Mouse (Mus musculus) kidney, postnatal 0 days (tissue): ENCODE measurements at regions not wholly inside any gene's neighbourhood (a gene's known extent, or its start where the extent isn't known, plus 50 kb on each side); places are given as distances from the start of the nearest gene placed in this dataset.

Source experiments
- ATAC-seq: fragments of 200-750 bp; cut with Nextera tagmentation; replicated peaks from 2 replicates; pipeline ENCODE4 v1.8.0; 2017; ENCODE audit warnings: low read depth, moderate number of reproducible peaks, moderate TSS enrichment, moderate library complexity; ENCODE audit not compliant: low FRiP score
- DNase-seq: peaks from one replicate; pipeline ENCODE4 v3.0.0-alpha.2; 2016; ENCODE audit warnings: low spot score
- H3K27ac ChIP-seq: fragments of 300-500 bp; sonication (generic); 2 replicates; pipeline ENCODE4 v1.5.1; 2014; ENCODE audit warnings: mild to moderate bottlenecking
- H3K27me3 ChIP-seq: fragments of 300-500 bp; sonication (generic); 2 replicates; pipeline ENCODE4 v1.6.1; 2014; ENCODE audit warnings: low read length, mixed read lengths; ENCODE audit not compliant: insufficient read depth
- H3K36me3 ChIP-seq: fragments of 300-500 bp; sonication (generic); 2 replicates; pipeline ENCODE4 v1.6.1; 2014; ENCODE audit warnings: low read length, mixed read lengths; ENCODE audit not compliant: insufficient read depth
- H3K4me1 ChIP-seq: fragments of 300-500 bp; sonication (generic); replicated peaks from 2 replicates; pipeline ENCODE4 v1.6.1; 2014; ENCODE audit warnings: antibody characterized with exemption, low read length, mixed read lengths; ENCODE audit not compliant: insufficient read depth
- H3K4me2 ChIP-seq: fragments of 300-500 bp; sonication (generic); 2 replicates; pipeline ENCODE4 v1.6.1; 2014; ENCODE audit warnings: mild to moderate bottlenecking, low read length, moderate library complexity, mixed read lengths
- H3K4me3 ChIP-seq: fragments of 300-500 bp; sonication (generic); replicated peaks from 2 replicates; pipeline ENCODE4 v1.5.1; 2014; ENCODE audit warnings: low read depth, low read length
- H3K9ac ChIP-seq: fragments of 300-500 bp; sonication (generic); 2 replicates; pipeline ENCODE4 v1.6.1; 2014; ENCODE audit warnings: low read depth, low read length
- H3K9me3 ChIP-seq: fragments of 300-500 bp; sonication (generic); replicated peaks from 2 replicates; pipeline ENCODE4 v1.6.1; 2016; ENCODE audit warnings: low read length, inconsistent platforms, mixed read lengths
- CTCF ChIP-seq: IDR thresholded peaks from 2 replicates; pipeline ENCODE4 v1.5.1; 2016; ENCODE audit warnings: antibody characterized with exemption, low read depth, mild to moderate bottlenecking, moderate library complexity
- WGBS: fragments of 180-500 bp; shearing (Covaris S2); extraction: QIAGEN DNeasy Blood & Tissue Kit; methylation state at CpG from one replicate; pipeline ENCODE4 v1.1.7; 2014; 5-methylcytosine and 5-hydroxymethylcytosine counted together

DNA sequence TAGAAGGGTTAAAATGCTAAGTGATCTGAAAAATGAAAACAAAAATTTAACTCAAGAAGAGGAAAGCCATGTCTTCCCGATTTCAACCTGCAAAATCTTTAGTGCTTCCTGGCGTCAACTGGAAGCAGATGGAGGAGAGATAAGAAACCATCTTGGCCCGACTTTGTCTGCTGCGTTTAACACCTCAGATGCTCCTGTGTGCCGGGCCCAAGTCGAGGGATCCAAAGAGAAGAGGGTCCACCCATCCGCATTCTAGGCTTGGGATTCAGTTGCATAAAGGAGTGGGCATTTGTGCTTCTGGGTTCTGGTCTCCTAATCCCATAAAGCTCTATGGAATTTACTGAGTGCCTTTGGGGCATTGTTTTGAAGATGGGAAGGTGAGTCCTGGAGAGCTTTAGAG is 130.0 kb upstream of the Cdh6 start:
- Histone ChIP-seq H3K4me3 (no peak overlapping the region), H3K4me2 (no peak overlapping the region), H3K9me3 (no peaks in the 10 kb centered on the region), H3K4me1 (no peaks in the 10 kb centered on the region), H3K27ac (no peak overlapping the region), H3K27me3 (no peaks in the 10 kb centered on the region), H3K36me3 (no peaks in the 10 kb centered on the region), H3K9ac (no peak overlapping the region)
- 75% methylated on average over 7 of the region's 7 CpGs for WGBS
- TF ChIP-seq CTCF, result no peak
- ATAC-seq (no peak), DNase-seq (no peak)

DNA sequence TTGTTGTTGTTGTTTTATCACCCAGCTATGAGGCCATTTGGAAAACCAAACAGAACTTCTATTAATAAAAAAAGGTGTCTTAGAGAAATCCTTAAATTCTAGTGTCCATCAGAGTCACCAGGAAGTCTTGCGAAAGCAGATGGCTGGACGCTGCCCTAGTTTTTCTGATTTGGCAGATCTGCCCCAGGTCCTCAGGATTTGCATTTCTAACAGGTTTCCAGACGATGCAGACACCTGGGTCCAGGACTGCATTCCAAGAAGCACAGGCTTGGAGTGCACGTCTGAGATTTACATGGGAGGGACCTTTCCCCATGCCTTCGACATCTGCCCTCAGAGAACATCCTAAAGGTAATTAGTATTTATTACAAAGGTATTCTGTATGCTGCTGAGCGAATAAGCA is 129.2 kb upstream of the Cdh6 start:
- Histone ChIP-seq H3K36me3 (no peaks in the 10 kb centered on the region), H3K27me3 (no peaks in the 10 kb centered on the region), H3K4me1 (no peaks in the 10 kb centered on the region), H3K27ac (no peak overlapping the region), H3K9ac (no peak overlapping the region), H3K4me2 (no peak overlapping the region), H3K9me3 (no peaks in the 10 kb centered on the region), H3K4me3 (no peak overlapping the region)
- ATAC-seq (no peak), DNase-seq (no peak)
- 83% methylated on average over 6 of the region's 6 CpGs for WGBS
- no peak for TF ChIP-seq CTCF

DNA sequence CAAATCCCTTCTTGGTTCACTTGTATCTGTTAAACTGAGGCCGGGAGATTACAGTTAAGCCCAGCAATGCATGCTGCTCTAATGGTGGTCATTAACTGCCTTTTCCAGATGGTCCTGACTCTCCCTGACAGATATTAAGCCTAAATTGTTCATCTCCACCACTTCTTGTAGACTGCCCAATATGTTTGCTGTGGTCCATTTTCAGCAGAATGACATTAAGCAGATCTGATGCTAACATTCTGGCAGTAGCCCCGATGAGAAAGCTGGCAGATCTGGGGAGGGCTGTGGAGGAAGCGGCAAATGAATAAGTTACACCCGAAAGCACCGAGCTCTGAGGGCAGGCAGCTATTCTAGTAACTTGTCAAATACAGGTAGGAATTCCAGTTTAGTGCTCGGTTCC is 123.5 kb upstream of the Cdh6 start:
- H3K4me2 ChIP-seq, result no peak overlapping the region
- no peak overlapping the region for H3K4me3 ChIP-seq
- H3K27me3 ChIP-seq, result no peaks in the 10 kb centered on the region
- no peak overlapping the region for H3K27ac ChIP-seq
- DNase-seq (no peak), ATAC-seq (no peak)
- 64% methylated on average over 6 of the region's 6 CpGs for WGBS
- H3K9me3 ChIP-seq, result no peaks in the 10 kb centered on the region
- H3K36me3 ChIP-seq, result no peaks in the 10 kb centered on the region
- no peak overlapping the region for H3K9ac ChIP-seq
- H3K4me1 ChIP-seq, result no peaks in the 10 kb centered on the region
- no peak for TF ChIP-seq CTCF

DNA sequence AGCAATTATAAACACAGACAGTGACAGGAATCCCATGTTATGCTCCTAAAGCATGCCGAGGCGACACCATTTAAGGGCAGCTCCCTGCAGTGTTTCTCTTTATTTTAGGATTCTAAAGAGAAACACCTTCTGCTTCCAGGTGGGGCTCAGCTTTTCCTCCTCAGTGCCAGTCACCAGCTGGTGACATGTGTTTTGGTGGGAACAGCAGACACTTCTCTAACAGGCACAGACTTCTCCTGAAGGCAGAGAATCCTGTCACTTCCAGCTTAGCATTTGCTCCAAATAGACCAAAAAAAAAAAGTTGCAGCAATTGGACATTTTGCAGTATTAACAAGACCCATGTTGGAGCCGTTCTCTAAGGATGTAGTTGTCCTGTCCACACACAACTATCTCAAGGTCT is 115.6 kb upstream of the Cdh6 start:
- ATAC-seq, result no peak
- H3K4me2 ChIP-seq, result no peak overlapping the region
- H3K4me3 ChIP-seq, result no peak overlapping the region
- no peak for TF ChIP-seq CTCF
- H3K36me3 ChIP-seq, result no peaks in the 10 kb centered on the region
- H3K4me1 ChIP-seq, result no peaks in the 10 kb centered on the region
- H3K27ac ChIP-seq, result no peak overlapping the region
- no peak for DNase-seq
- WGBS, result 81% methylated on average over 3 of the region's 3 CpGs
- H3K9ac ChIP-seq, result no peak overlapping the region
- no peaks in the 10 kb centered on the region for H3K27me3 ChIP-seq
- no peaks in the 10 kb centered on the region for H3K9me3 ChIP-seq

DNA sequence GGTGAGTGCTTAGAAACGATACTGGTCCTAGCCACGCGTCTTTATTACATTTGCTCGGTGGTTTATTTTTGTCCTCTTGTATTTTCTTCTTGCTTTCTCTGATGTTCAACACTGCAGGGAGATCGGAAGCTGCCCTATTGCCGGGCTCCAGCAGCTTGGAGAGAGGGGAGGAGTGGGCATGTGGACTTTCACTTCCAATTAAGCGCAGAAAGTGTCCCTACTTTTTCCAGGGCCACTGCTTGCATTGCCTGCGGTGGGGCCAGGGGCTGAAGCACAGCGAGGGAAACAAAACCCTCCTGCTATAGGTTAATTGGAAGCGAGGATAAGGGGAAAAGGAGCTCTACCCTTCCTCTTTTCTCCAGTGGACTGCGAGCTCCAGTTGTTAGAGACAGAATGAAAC is 114.4 kb upstream of the Cdh6 start:
- Histone ChIP-seq H3K9me3 (no peaks in the 10 kb centered on the region), H3K36me3 (no peaks in the 10 kb centered on the region), H3K4me2 (peak overlapping the region; percentile 34), H3K4me3 (no peak overlapping the region), H3K9ac (no peak overlapping the region), H3K27ac (no peak overlapping the region), H3K4me1 (no peaks in the 10 kb centered on the region), H3K27me3 (no peaks in the 10 kb centered on the region)
- WGBS, result 69% methylated on average over 11 of the region's 11 CpGs
- no peak for DNase-seq
- no peak for TF ChIP-seq CTCF
- ATAC-seq, result no peak

DNA sequence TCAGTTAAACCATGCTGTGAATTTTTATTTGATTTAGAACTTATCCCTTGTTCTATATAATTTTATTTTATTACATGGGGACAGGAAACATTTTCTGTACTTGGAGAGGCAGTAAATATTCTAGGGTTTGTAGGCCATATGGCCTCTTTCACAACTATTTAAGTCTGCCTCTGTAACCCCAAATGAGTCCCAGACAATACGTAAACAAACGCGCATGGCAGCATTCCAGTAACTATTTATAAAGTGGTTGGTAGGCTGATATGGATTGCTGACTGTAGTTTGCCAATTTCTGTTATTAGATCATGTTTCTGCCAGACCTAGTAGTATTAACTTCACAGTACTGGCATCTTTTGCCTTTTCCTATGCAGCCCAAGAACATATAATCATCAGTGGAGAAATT is 111.9 kb upstream of the Cdh6 start:
- no peak for TF ChIP-seq CTCF

DNA sequence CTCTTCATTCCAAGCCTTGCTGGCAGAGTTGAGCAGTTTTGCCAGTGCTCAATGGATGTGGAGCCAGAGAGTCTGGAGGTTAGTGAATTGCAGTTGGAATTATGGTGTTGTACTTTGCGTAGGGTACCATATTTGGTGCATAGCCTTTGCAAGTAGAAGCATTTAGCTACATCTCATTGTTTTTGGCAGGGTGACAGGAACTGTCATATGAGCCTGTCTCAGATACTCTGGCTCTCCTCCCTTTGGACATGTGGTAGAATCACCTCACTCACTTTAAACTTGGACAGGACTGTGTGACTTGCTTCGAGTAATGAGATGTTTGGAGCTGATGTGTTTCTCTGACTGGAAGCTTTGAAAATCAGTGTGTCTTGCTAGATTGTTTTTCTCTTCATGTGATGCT is 110.7 kb upstream of the Cdh6 start:
- Histone ChIP-seq H3K4me1 (no peaks in the 10 kb centered on the region), H3K9ac (no peak overlapping the region), H3K27ac (no peak overlapping the region), H3K4me3 (no peak overlapping the region), H3K27me3 (no peaks in the 10 kb centered on the region), H3K36me3 (no peaks in the 10 kb centered on the region), H3K4me2 (no peak overlapping the region), H3K9me3 (no peaks in the 10 kb centered on the region)
- ATAC-seq, result no peak
- TF ChIP-seq CTCF, result no peak
- peak; percentile 27 for DNase-seq
- WGBS, result 83% methylated on average over 2 of the region's 2 CpGs

More for the DNA sequence above, 111.9 kb upstream of the Cdh6 start:
- Histone ChIP-seq H3K27me3 (no peaks in the 10 kb centered on the region), H3K27ac (no peak overlapping the region), H3K4me1 (no peaks in the 10 kb centered on the region), H3K36me3 (no peaks in the 10 kb centered on the region), H3K9ac (no peak overlapping the region), H3K4me2 (no peak overlapping the region), H3K4me3 (no peak overlapping the region), H3K9me3 (no peaks in the 10 kb centered on the region)
- 58% methylated on average over 3 of the region's 3 CpGs for WGBS
- ATAC-seq (no peak), DNase-seq (peak; percentile 81)
